Mouse (Mus musculus): ENCODE measurements around the gene Katnal1. TPM values are rescaled to one million over a fixed set of nuclear protein-coding genes. Genes with fewer than 3 reads are reported as not detected.

The Katnal1 gene
- polyA plus RNA-seq, 1 experiment, result 1.2 TPM

DNA sequence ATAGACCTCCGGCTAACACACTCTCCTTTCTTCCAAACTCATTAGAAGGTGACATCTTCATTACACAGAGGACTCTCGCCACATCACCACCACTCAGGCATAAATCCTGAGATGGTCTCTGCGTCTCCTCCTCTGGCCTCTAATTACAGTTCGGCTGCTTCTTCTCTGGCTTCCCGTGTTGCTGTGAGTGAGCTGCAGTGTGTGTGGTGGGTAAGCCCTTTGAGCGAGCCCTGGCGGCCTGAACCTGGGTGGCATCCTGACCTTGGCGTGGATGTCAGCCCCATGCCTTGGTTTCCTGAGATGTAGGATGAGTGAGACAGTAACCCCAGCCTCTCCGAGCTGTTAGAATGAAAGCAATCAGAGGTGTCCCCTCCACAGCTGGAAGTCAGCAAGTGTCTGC lies 19.5 kb upstream of the Katnal1 start:
- no peaks in the 10 kb centered on the region for H3K27me3 ChIP-seq (ENCODE audit: control insufficient read depth)
- peaks cover 7% of the 10 kb centered on the region for H3K9me3 ChIP-seq (ENCODE audit: control insufficient read depth, low read length)
- H3K36me3 ChIP-seq (ENCODE audit: control insufficient read depth), result no peaks in the 10 kb centered on the region; the same call in 1 of the 2 replicates
- peaks cover 25% of the 10 kb centered on the region for H3K4me1 ChIP-seq (ENCODE audit: control insufficient read depth)
- TF ChIP-seq GATA1 (IDR thresholded peaks at IDR 0.05; ENCODE audit: low read length) (no peak), TAL1 (IDR thresholded peaks at IDR 0.05; ENCODE audit: low read length) (no peak)
- H3K4me3 ChIP-seq (replicated peaks), result no peak overlapping the region

DNA sequence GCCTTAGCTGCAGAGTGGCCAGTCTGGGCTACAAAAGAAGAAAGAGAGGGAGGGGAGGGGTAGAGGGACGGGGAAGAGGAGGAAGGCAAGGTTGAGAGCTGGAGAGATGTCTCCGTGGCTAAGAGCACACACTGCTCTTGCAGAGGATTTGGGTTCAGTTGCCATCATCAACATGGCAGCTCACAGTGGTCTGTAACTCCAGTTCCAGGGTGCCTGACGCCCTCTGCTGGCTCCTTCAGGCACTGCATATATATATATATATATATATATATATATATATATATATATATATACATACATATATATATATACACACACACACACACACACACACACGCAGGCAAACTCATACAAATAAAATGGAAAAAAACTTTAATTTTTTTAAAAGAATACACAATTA lies 18.3 kb upstream of the Katnal1 start:
- TF ChIP-seq GATA1 (IDR thresholded peaks at IDR 0.05; ENCODE audit: low read length) (no peak), TAL1 (IDR thresholded peaks at IDR 0.05; ENCODE audit: low read length) (no peak)
- Histone ChIP-seq H3K27me3 (ENCODE audit: control insufficient read depth) (no peaks in the 10 kb centered on the region), H3K36me3 (ENCODE audit: control insufficient read depth) (no peaks in the 10 kb centered on the region; the same call in 1 of the 2 replicates), H3K4me1 (ENCODE audit: control insufficient read depth) (peaks cover 28% of the 10 kb centered on the region), H3K4me3 (replicated peaks) (no peak overlapping the region), H3K9me3 (ENCODE audit: control insufficient read depth, low read length) (peaks cover 10% of the 10 kb centered on the region)

DNA sequence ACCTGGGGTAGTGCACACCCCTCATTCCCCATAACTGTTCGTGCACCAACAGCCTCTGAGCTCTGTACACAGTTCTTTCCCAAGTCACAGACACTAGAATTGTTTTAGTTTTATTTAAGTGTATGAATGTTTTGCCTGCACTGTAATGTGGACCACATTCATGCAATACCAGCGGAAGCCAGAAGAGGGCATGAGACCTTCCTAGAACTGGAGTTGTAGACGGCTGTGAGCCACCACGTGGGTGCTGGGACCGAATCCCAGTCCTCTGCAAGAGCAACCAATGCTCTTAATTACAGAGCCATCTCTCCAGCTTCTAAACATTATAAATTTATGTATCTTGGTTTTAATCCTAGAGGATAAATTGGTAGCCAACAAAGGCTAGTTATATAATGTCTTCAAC lies 17.7 kb upstream of the Katnal1 start:
- H3K9me3 ChIP-seq (ENCODE audit: control insufficient read depth, low read length), result peaks cover 6% of the 10 kb centered on the region
- H3K36me3 ChIP-seq (ENCODE audit: control insufficient read depth), result no peaks in the 10 kb centered on the region; the same call in 1 of the 2 replicates
- no peak overlapping the region for H3K4me3 ChIP-seq (replicated peaks)
- TF ChIP-seq TAL1 (IDR thresholded peaks at IDR 0.05; ENCODE audit: low read length) (no peak), GATA1 (IDR thresholded peaks at IDR 0.05; ENCODE audit: low read length) (no peak)
- peaks cover 30% of the 10 kb centered on the region for H3K4me1 ChIP-seq (ENCODE audit: control insufficient read depth)
- H3K27me3 ChIP-seq (ENCODE audit: control insufficient read depth), result no peaks in the 10 kb centered on the region

DNA sequence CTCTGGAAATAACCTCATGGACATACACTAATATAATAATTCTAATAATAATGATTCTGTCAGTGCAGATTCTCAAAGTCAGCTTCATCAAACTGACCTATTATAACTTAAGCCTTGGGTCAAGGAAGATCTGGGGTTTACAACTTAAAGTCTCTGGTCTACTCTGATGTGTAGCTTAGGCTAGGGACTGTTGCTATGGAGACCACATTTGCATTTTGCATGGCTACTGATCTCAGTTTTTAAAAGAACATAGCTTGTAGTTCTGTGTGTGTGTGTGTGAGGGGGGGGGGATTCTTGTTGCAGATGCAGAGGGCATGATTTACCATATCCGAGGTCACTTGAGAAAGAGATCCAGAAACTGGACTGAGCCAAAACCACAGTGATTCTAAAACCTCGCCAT lies 16.6 kb upstream of the Katnal1 start:
- TF ChIP-seq GATA1 (IDR thresholded peaks at IDR 0.05; ENCODE audit: low read length) (no peak), TAL1 (IDR thresholded peaks at IDR 0.05; ENCODE audit: low read length) (no peak)
- Histone ChIP-seq H3K27me3 (ENCODE audit: control insufficient read depth) (no peaks in the 10 kb centered on the region), H3K4me1 (ENCODE audit: control insufficient read depth) (peaks cover 34% of the 10 kb centered on the region), H3K9me3 (ENCODE audit: control insufficient read depth, low read length) (peaks cover 6% of the 10 kb centered on the region), H3K4me3 (replicated peaks) (no peak overlapping the region), H3K36me3 (ENCODE audit: control insufficient read depth) (no peaks in the 10 kb centered on the region; the same call in 1 of the 2 replicates)

DNA sequence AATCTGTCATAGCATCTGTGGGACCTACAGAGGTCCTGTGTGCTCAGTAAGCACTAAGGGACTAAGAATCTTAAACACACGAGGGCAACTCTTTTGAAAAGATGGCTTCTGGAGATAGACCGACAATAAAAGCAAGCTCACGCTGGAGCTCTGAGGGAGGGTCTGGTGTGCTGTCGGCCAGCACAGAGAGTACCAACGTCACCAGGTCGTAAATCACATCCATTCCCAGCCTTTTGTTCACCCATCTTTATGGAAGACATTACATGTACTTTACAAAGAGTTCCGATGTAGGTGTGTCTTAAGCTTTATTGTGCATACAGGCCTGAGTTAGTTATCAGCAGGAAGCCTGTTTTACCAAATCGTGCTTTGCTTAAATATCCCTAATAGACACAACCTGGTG lies 14.9 kb upstream of the Katnal1 start:
- H3K4me3 ChIP-seq (replicated peaks), result no peak overlapping the region
- H3K9me3 ChIP-seq (ENCODE audit: control insufficient read depth, low read length), result peaks cover 6% of the 10 kb centered on the region
- TF ChIP-seq TAL1 (IDR thresholded peaks at IDR 0.05; ENCODE audit: low read length) (no peak), GATA1 (IDR thresholded peaks at IDR 0.05; ENCODE audit: low read length) (no peak)
- H3K27me3 ChIP-seq (ENCODE audit: control insufficient read depth), result no peaks in the 10 kb centered on the region
- no peaks in the 10 kb centered on the region; the same call in 1 of the 2 replicates for H3K36me3 ChIP-seq (ENCODE audit: control insufficient read depth)
- H3K4me1 ChIP-seq (ENCODE audit: control insufficient read depth), result peaks cover 40% of the 10 kb centered on the region

DNA sequence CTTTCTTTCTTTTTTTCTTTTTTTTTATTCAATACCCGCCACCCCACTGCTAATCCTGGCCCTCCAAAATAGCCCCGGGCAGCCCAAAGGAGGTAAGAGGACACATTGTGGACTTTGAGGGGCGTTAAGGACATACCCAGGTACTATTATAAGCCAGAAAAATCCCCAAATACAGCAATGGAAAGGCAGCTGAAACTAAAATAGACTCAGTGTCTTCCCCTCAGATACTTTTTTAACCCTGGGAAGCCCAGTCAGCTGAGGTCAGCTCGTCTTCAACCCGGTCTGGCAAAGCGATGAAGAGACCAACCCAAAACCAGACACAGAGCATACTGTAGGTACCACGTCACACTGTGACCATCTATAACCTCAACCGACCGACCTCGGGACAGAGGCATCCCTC lies 14.3 kb upstream of the Katnal1 start:
- Histone ChIP-seq H3K4me3 (replicated peaks) (no peak overlapping the region), H3K4me1 (ENCODE audit: control insufficient read depth) (peaks cover 46% of the 10 kb centered on the region), H3K27me3 (ENCODE audit: control insufficient read depth) (no peaks in the 10 kb centered on the region), H3K36me3 (ENCODE audit: control insufficient read depth) (peaks cover 4% of the 10 kb centered on the region; the same call in 1 of the 2 replicates), H3K9me3 (ENCODE audit: control insufficient read depth, low read length) (peaks cover 10% of the 10 kb centered on the region)
- TF ChIP-seq TAL1 (IDR thresholded peaks at IDR 0.05; ENCODE audit: low read length), result no peak
- no peak for TF ChIP-seq GATA1 (IDR thresholded peaks at IDR 0.05; ENCODE audit: low read length)

DNA sequence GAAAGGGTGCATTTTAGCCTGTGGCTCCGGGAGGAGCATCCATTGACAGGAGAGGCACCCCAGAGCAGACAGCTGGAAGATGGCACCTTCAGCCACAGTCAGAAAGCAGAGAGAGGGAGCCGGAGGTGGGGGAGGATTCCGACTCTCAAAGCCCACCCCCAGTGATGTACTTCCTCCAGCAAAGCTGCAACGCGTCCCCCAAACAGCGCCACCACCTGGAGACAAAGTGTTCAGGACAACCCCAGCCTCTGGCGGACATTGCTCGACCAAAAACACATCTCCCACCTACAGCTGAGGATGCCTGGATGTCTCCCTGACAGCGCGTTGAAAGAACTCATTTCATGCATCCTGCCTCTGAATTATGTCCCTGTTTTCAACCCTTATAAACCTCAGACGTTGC lies 13.8 kb upstream of the Katnal1 start:
- H3K36me3 ChIP-seq (ENCODE audit: control insufficient read depth), result peaks cover 4% of the 10 kb centered on the region; the same call in 1 of the 2 replicates
- H3K4me3 ChIP-seq (replicated peaks), result no peak overlapping the region
- no peak for TF ChIP-seq TAL1 (IDR thresholded peaks at IDR 0.05; ENCODE audit: low read length)
- no peak for TF ChIP-seq GATA1 (IDR thresholded peaks at IDR 0.05; ENCODE audit: low read length)
- peaks cover 10% of the 10 kb centered on the region for H3K9me3 ChIP-seq (ENCODE audit: control insufficient read depth, low read length)
- H3K4me1 ChIP-seq (ENCODE audit: control insufficient read depth), result peaks cover 51% of the 10 kb centered on the region
- no peaks in the 10 kb centered on the region for H3K27me3 ChIP-seq (ENCODE audit: control insufficient read depth)

DNA sequence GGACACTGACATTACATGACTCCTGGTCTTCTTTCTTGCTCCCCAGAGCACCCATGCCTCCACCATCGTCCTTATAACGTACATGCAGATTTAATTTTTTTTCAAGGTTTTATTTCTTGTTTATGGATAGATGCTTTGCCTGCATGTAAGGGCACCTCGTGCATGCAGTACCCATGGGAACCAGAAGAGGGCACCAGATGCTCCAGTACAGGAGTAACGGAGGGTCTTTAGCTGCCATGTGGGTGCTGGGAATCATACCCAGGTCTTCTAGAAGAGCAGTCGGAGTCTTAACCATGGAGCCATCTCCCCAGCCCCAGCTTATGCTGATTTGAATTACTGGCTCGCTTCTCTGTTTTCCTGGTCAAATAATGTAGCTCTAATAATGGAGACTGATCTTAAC lies 13.2 kb upstream of the Katnal1 start:
- H3K36me3 ChIP-seq (ENCODE audit: control insufficient read depth), result peaks cover 7% of the 10 kb centered on the region
- no peaks in the 10 kb centered on the region for H3K27me3 ChIP-seq (ENCODE audit: control insufficient read depth)
- H3K9me3 ChIP-seq (ENCODE audit: control insufficient read depth, low read length), result peaks cover 12% of the 10 kb centered on the region
- peaks cover 56% of the 10 kb centered on the region for H3K4me1 ChIP-seq (ENCODE audit: control insufficient read depth)
- TF ChIP-seq TAL1 (IDR thresholded peaks at IDR 0.05; ENCODE audit: low read length) (no peak), GATA1 (IDR thresholded peaks at IDR 0.05; ENCODE audit: low read length) (no peak)
- H3K4me3 ChIP-seq (replicated peaks), result no peak overlapping the region

DNA sequence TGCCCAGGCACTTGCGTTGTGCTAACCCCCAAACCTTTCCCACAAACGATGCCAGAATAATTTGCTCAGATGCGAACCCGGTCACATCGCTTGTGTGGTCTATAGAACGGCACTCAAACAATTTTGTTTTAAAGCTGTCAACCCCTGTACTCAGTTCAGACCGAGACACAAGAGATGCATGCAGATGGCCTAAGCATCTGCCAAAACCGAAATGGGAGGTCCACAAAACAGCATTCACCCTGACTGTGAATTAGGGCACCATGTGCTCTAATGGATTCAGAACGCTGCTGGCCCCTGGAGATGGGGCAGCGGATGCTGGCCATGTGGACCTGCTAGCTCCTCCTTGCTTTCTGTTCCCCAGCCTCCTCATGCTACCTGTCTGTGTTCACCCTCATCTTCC lies 12.7 kb upstream of the Katnal1 start:
- H3K9me3 ChIP-seq (ENCODE audit: control insufficient read depth, low read length), result peaks cover 15% of the 10 kb centered on the region
- TF ChIP-seq GATA1 (IDR thresholded peaks at IDR 0.05; ENCODE audit: low read length), result no peak
- TF ChIP-seq TAL1 (IDR thresholded peaks at IDR 0.05; ENCODE audit: low read length), result no peak
- H3K4me1 ChIP-seq (ENCODE audit: control insufficient read depth), result peaks cover 58% of the 10 kb centered on the region
- H3K36me3 ChIP-seq (ENCODE audit: control insufficient read depth), result peaks cover 11% of the 10 kb centered on the region
- no peak overlapping the region for H3K4me3 ChIP-seq (replicated peaks)
- no peaks in the 10 kb centered on the region for H3K27me3 ChIP-seq (ENCODE audit: control insufficient read depth)

DNA sequence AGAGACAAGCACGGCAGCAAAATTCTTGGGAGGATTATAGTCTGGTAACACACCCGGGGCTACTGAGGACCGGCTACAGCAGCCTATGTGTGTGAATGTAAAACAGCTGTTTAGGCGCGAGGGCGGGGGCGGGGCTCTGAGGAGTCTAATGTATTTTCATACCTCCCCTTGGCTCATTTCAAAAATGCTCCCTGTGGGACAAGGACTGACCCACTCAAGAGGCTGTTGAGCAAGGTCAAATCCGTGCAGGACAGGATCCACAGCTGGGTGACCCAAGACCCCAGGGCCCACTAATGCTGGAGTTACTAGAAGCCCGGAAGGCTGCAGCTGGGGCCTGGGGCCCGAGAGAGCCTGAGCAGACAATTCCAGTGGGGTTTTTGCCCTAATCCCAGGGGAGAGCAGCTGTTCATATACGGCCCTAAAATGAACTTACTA lies 10.8 kb upstream of the Katnal1 start:
- Histone ChIP-seq H3K4me3 (replicated peaks) (no peak overlapping the region), H3K4me1 (ENCODE audit: control insufficient read depth) (peaks cover 72% of the 10 kb centered on the region), H3K36me3 (ENCODE audit: control insufficient read depth) (peaks cover 19% of the 10 kb centered on the region), H3K27me3 (ENCODE audit: control insufficient read depth) (no peaks in the 10 kb centered on the region), H3K9me3 (ENCODE audit: control insufficient read depth, low read length) (peaks cover 22% of the 10 kb centered on the region)
- TF ChIP-seq TAL1 (IDR thresholded peaks at IDR 0.05; ENCODE audit: low read length), result no peak
- no peak for TF ChIP-seq GATA1 (IDR thresholded peaks at IDR 0.05; ENCODE audit: low read length)

Measured in erythroblast, embryonic 14.5 days (primary cell).